In the genomic region with DNA sequence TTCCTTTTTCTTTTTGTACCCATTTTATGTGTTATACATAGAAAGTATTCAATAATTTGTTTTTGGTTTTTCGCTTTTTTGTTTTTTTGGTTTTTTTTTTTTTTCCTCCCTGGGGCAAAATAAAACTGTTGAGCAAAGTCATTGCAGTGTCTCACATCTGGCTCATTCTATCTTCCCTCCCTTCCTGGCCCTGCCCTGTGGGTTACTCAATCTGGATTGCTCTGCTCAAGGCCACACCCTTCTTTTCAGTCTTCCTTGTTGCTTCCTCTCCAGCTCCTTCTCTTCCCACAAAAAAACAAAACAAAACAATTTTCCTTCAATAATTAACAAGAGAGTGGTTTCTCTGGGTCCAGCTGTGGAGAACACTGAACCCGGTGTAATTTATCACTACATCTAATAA, we compare ENCODE assay signal across 24 mouse cellular contexts.
DNase-seq lines count a peak whose midpoint lies in the region; ATAC-seq and TF ChIP-seq lines count a peak whose summit lies in the region.
"Had no signal": no experiment of that assay in that cellular context is flagged by ENCODE, and none has a peak within 500 bp of the region (broad histone marks: within the 10 kb centered on the region; RNA-seq: fewer than 3 reads in every experiment).

No protein-coding gene starts in this region.

- no peak overlapping the region for H3K9ac ChIP-seq in kidney, embryonic 14.5 days (ENCODE audit: low read depth, low read length)
- H3K9ac ChIP-seq: embryonic facial prominence, embryonic 13.5 days; forebrain, embryonic 13.5 days; forebrain, postnatal 0 days; heart, embryonic 15.5 days; hindbrain, embryonic 13.5 days had no signal

- H3K27me3 ChIP-seq in kidney, adult 2 months (replicated peaks; ENCODE audit: control insufficient read depth, insufficient read depth, low read length): no peaks in the 10 kb centered on the region
- H3K27me3 ChIP-seq in kidney, embryonic 14.5 days (ENCODE audit: control insufficient read depth, insufficient read depth, low read length): no peaks in the 10 kb centered on the region
- H3K27me3 ChIP-seq: embryonic facial prominence, embryonic 13.5 days; forebrain, embryonic 13.5 days; heart, embryonic 15.5 days; hindbrain, embryonic 13.5 days; Patski had no signal

- H3K9me3 ChIP-seq in kidney, embryonic 14.5 days (ENCODE audit: control insufficient read depth, low read length): no peaks in the 10 kb centered on the region
- H3K9me3 ChIP-seq: embryonic facial prominence, embryonic 13.5 days; forebrain, embryonic 13.5 days; heart, embryonic 15.5 days; hindbrain, embryonic 13.5 days had no signal

- H3K4me1 ChIP-seq in kidney, adult 2 months (ENCODE audit: control insufficient read depth, insufficient read depth, low read length): no peaks in the 10 kb centered on the region
- H3K4me1 ChIP-seq in kidney, embryonic 14.5 days (ENCODE audit: control insufficient read depth, insufficient read depth, low read length): no peaks in the 10 kb centered on the region
- H3K4me1 ChIP-seq: embryonic facial prominence, embryonic 13.5 days; forebrain, embryonic 13.5 days; heart, embryonic 15.5 days; hindbrain, embryonic 13.5 days had no signal

- no peaks in the 10 kb centered on the region for H3K36me3 ChIP-seq in kidney, adult 2 months (ENCODE audit: control insufficient read depth, insufficient read depth, low read length)
- no peaks in the 10 kb centered on the region for H3K36me3 ChIP-seq in kidney, embryonic 14.5 days (ENCODE audit: control insufficient read depth, insufficient read depth, low read length)
- H3K36me3 ChIP-seq: embryonic facial prominence, embryonic 13.5 days; heart, embryonic 15.5 days; hindbrain, embryonic 13.5 days had no signal

- TF ChIP-seq POLR2A in kidney, adult 2 months (IDR thresholded peaks at IDR 0.05; ENCODE audit: low read depth, low read length): no peak

- no peak for ATAC-seq in kidney, embryonic 14.5 days (ENCODE audit: low FRiP score, low TSS enrichment)
- ATAC-seq: activated CD4-positive, CD25-positive, alpha-beta regulatory T cell, adult 4 months; forebrain, embryonic 13.5 days; forebrain, postnatal 0 days; hindbrain, postnatal 0 days; Patski had no signal

- 65% methylated on average over 2 of the region's 2 CpGs for WGBS in kidney, adult 2 months
- 75% methylated on average over 2 of the region's 2 CpGs for WGBS in kidney, embryonic 14.5 days

- H3K4me2 ChIP-seq in kidney, embryonic 14.5 days (replicated peaks; ENCODE audit: low read depth, low read length): no peak overlapping the region
- H3K4me2 ChIP-seq: embryonic facial prominence, embryonic 13.5 days; forebrain, embryonic 13.5 days; heart, embryonic 11.5 days; heart, embryonic 15.5 days; hindbrain, embryonic 13.5 days had no signal

- no peak overlapping the region for H3K27ac ChIP-seq in kidney, adult 2 months (ENCODE audit: insufficient read depth, low read depth, low read length)
- no peak overlapping the region for H3K27ac ChIP-seq in kidney, embryonic 14.5 days (ENCODE audit: low read depth, low read length)
- H3K27ac ChIP-seq: embryonic facial prominence, embryonic 13.5 days; forebrain, embryonic 13.5 days; heart, embryonic 15.5 days; hindbrain, embryonic 13.5 days; hindbrain, postnatal 0 days had no signal

- intact Hi-C loops in gastrocnemius, postnatal 36 days (cut with DNase I): no loop called here

- no peak overlapping the region for H3K4me3 ChIP-seq in kidney, adult 2 months (ENCODE audit: insufficient read depth, low read depth, low read length)
- no peak overlapping the region for H3K4me3 ChIP-seq in kidney, embryonic 14.5 days (ENCODE audit: low read length)
- H3K4me3 ChIP-seq: embryonic facial prominence, embryonic 13.5 days; forebrain, embryonic 13.5 days; heart, embryonic 15.5 days; hindbrain, embryonic 13.5 days had no signal

- DNase-seq in gastrocnemius, adult 18-20 months (ENCODE audit: low spot score): peak; percentile 20
- no peak for DNase-seq in gastrocnemius, postnatal 36 days
- peak; percentile 28 for DNase-seq in kidney, adult 2 months
- peak; percentile 60 for DNase-seq in adipocyte (ENCODE audit: low spot score)
- no peak for DNase-seq in layer of hippocampus, adult 9-11 months
- no peak for DNase-seq in right cerebral cortex, postnatal 10 days (ENCODE audit: low spot score in 2 of 2)
- DNase-seq: adrenal gland, postnatal 14 days; B cell, adult 2 months; cerebellum, adult 18-20 months; cerebellum, adult 9-11 months; cerebellum, postnatal 36 days; forebrain, postnatal 0 days; gastrocnemius, postnatal 10 days; heart, postnatal 14 days; kidney, adult 11 months had no signal

- TF ChIP-seq CTCF in kidney, adult 2 months (conservative IDR thresholded peaks at IDR 0.05; ENCODE audit: insufficient read depth, insufficient read length, low read depth, low read length): no peak

Comparison
In these comparisons a context has a peak if more than half of its experiments do, and no peak if none do; other contexts are left out.
1. DNase-seq: peak in gastrocnemius, adult 18-20 months (single experiment), kidney, adult 2 months (single experiment) and adipocyte (single experiment); none in gastrocnemius, postnatal 36 days (0 of 2), layer of hippocampus, adult 9-11 months (single experiment) and right cerebral cortex, postnatal 10 days (0 of 2).